Mouse (Mus musculus): ENCODE measurements around the gene C9orf72. TPM values are rescaled to one million over a fixed set of nuclear protein-coding genes. Genes with fewer than 3 reads are reported as not detected.

The C9orf72 gene
- polyA plus RNA-seq, 1 experiment from 2014 or later, result 11.3 TPM

GRCm38 (mm10) chr4:35203724-35204123 is 22.3 kb downstream of the C9orf72 start:
- ATAC-seq (ENCODE audit: insufficient number of reproducible peaks, low FRiP score, low TSS enrichment, low read depth) (no peak), DNase-seq (ENCODE audit: low spot score) (no peak)
- H3K4me1 ChIP-seq (ENCODE audit: control insufficient read depth, insufficient read depth, low read length), result no peaks in the 10 kb centered on the region
- H3K27ac ChIP-seq (replicated peaks; ENCODE audit: low read depth, low read length), result no peak overlapping the region
- H3K27me3 ChIP-seq (ENCODE audit: control insufficient read depth, insufficient read depth, low read length), result no peaks in the 10 kb centered on the region
- H3K4me2 ChIP-seq (ENCODE audit: low read depth, severe bottlenecking), result no peak overlapping the region
- no peaks in the 10 kb centered on the region; the same call in 1 of the 2 replicates for H3K36me3 ChIP-seq (ENCODE audit: control insufficient read depth, insufficient read depth, low read length)
- no peaks in the 10 kb centered on the region for H3K9me3 ChIP-seq (ENCODE audit: control insufficient read depth, low read length)
- no peak overlapping the region for H3K4me3 ChIP-seq (ENCODE audit: low read depth, low read length)
- H3K9ac ChIP-seq (ENCODE audit: low read length), result no peak overlapping the region
- WGBS, result 91% methylated on average over 2 of the region's 2 CpGs

- Histone ChIP-seq H3K27ac (replicated peaks; ENCODE audit: low read depth, low read length) (no peak overlapping the region), H3K4me1 (ENCODE audit: control insufficient read depth, insufficient read depth, low read length) (no peaks in the 10 kb centered on the region)
- WGBS, result 95% methylated on average over 5 of the region's 5 CpGs
Observed at GRCm38 (mm10) chr4:35201700-35202099, 24.3 kb downstream of the C9orf72 start.

GRCm38 (mm10) chr4:35192725-35193124 is 33.2 kb downstream of the C9orf72 start:
- H3K36me3 ChIP-seq (ENCODE audit: control insufficient read depth, insufficient read depth, low read length), result no peaks in the 10 kb centered on the region
- 49% methylated on average over 7 of the region's 7 CpGs for WGBS
- H3K4me2 ChIP-seq (ENCODE audit: low read depth, severe bottlenecking), result no peak overlapping the region
- H3K27ac ChIP-seq (replicated peaks; ENCODE audit: low read depth, low read length), result no peak overlapping the region
- no peak overlapping the region for H3K4me3 ChIP-seq (ENCODE audit: low read depth, low read length)
- DNase-seq (ENCODE audit: low spot score) (no peak), ATAC-seq (ENCODE audit: insufficient number of reproducible peaks, low FRiP score, low TSS enrichment, low read depth) (no peak)
- H3K9ac ChIP-seq (ENCODE audit: low read length), result no peak overlapping the region
- no peaks in the 10 kb centered on the region for H3K27me3 ChIP-seq (ENCODE audit: control insufficient read depth, insufficient read depth, low read length)
- H3K4me1 ChIP-seq (ENCODE audit: control insufficient read depth, insufficient read depth, low read length), result no peaks in the 10 kb centered on the region
- H3K9me3 ChIP-seq (ENCODE audit: control insufficient read depth, low read length), result no peaks in the 10 kb centered on the region

More at GRCm38 (mm10) chr4:35201700-35202099, 24.3 kb downstream of the C9orf72 start:
- no peak overlapping the region for H3K4me2 ChIP-seq (ENCODE audit: low read depth, severe bottlenecking)
- H3K36me3 ChIP-seq (ENCODE audit: control insufficient read depth, insufficient read depth, low read length), result no peaks in the 10 kb centered on the region; the same call in 1 of the 2 replicates
- no peak for DNase-seq (ENCODE audit: low spot score)
- no peak overlapping the region for H3K9ac ChIP-seq (ENCODE audit: low read length)
- H3K4me3 ChIP-seq (ENCODE audit: low read depth, low read length), result no peak overlapping the region
- no peaks in the 10 kb centered on the region for H3K27me3 ChIP-seq (ENCODE audit: control insufficient read depth, insufficient read depth, low read length)
- ATAC-seq (ENCODE audit: insufficient number of reproducible peaks, low FRiP score, low TSS enrichment, low read depth), result no peak
- no peaks in the 10 kb centered on the region for H3K9me3 ChIP-seq (ENCODE audit: control insufficient read depth, low read length)

- H3K27me3 ChIP-seq (ENCODE audit: control insufficient read depth, insufficient read depth, low read length), result no peaks in the 10 kb centered on the region
- no peaks in the 10 kb centered on the region for H3K9me3 ChIP-seq (ENCODE audit: control insufficient read depth, low read length)
- no peaks in the 10 kb centered on the region for H3K36me3 ChIP-seq (ENCODE audit: control insufficient read depth, insufficient read depth, low read length)
- H3K27ac ChIP-seq (replicated peaks; ENCODE audit: low read depth, low read length), result no peak overlapping the region
- WGBS, result 81% methylated on average over 5 of the region's 5 CpGs
- no peak for DNase-seq (ENCODE audit: low spot score)
- H3K9ac ChIP-seq (ENCODE audit: low read length), result no peak overlapping the region
- no peak overlapping the region for H3K4me2 ChIP-seq (ENCODE audit: low read depth, severe bottlenecking)
- no peak for ATAC-seq (ENCODE audit: insufficient number of reproducible peaks, low FRiP score, low TSS enrichment, low read depth)
- H3K4me3 ChIP-seq (ENCODE audit: low read depth, low read length), result no peak overlapping the region
- H3K4me1 ChIP-seq (ENCODE audit: control insufficient read depth, insufficient read depth, low read length), result no peaks in the 10 kb centered on the region
Observed at GRCm38 (mm10) chr4:35189794-35190193, 36.2 kb downstream of the C9orf72 start.

DNA sequence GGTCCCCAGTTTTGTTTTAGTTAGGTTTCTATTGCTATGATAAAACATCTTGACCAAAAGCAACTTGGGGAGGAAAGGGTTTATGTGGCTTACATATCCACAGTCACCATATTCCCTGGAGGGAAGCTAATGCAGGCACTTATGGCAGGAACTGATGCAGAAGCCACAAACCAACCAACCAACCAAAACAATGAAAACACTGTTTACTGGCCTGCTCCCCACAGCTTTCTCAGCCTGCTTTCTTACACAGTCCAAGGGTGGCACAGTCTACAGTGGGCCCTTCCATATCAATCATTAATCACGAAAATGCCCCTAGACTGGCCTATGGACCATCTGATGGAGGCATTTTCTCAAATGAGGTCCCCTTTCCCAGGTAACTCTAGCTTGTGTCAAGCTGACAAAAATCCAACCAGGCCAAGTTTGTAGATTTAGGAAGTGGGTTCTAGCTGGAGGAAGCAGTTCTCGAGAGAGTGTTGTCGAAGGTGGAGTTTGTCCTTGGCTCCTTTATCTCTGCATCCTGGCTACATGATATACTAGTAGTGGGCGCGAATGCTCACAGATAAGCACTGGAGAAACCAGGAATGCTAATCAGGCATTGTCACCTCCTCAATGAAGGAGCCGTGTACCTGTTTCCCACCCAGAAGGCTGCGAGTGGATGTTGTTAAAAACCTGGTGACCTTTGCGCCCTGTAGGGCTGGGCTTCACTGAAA is 38.2 kb downstream of the C9orf72 start:
- Histone ChIP-seq H3K9ac (ENCODE audit: low read length) (no peak overlapping the region), H3K4me3 (ENCODE audit: low read depth, low read length) (no peak overlapping the region), H3K36me3 (ENCODE audit: control insufficient read depth, insufficient read depth, low read length) (no peaks in the 10 kb centered on the region), H3K9me3 (ENCODE audit: control insufficient read depth, low read length) (no peaks in the 10 kb centered on the region), H3K27ac (replicated peaks; ENCODE audit: low read depth, low read length) (no peak overlapping the region), H3K4me1 (ENCODE audit: control insufficient read depth, insufficient read depth, low read length) (no peaks in the 10 kb centered on the region), H3K4me2 (ENCODE audit: low read depth, severe bottlenecking) (no peak overlapping the region), H3K27me3 (ENCODE audit: control insufficient read depth, insufficient read depth, low read length) (no peaks in the 10 kb centered on the region)
- ATAC-seq (ENCODE audit: insufficient number of reproducible peaks, low FRiP score, low TSS enrichment, low read depth) (no peak), DNase-seq (ENCODE audit: low spot score) (no peak)
- 88% methylated on average over 8 of the region's 8 CpGs for WGBS

DNA sequence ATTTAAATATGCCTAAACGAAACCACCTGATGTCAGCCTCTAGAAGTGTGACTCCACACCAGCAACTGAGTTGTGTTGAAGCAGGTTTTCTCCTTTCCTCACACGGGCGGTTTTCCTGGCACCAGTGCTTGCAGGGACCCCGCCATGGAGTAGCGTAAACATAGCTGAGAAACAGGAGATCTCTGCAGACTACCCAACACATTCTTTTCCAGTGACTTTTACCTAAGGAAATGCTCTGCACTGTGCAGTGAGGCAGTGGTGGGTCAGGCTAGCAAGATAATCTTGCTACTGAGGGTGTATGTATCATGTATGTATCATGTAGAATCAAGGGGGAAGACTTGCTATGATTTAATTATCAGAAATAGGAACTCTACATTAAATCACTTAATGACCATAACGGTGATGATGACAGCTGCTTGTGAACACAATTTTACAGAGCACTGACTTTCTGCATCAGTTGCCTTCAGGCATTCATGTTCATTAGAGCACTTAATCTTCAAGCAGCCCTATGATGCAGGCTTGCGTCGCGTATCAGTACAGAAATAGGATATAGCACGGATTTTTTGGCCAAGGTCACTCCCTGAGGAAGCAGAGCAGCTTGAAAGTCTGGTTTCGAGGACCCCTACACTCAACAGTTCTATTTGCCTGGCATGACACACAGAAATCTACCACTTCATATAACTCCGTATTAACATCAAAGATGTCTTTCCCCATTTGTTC is 47.9 kb downstream of the C9orf72 start:
- DNase-seq (ENCODE audit: low spot score), result no peak
- Histone ChIP-seq H3K4me1 (ENCODE audit: control insufficient read depth, insufficient read depth, low read length) (no peaks in the 10 kb centered on the region), H3K4me3 (ENCODE audit: low read depth, low read length) (no peak overlapping the region), H3K9ac (ENCODE audit: low read length) (no peak overlapping the region), H3K9me3 (ENCODE audit: control insufficient read depth, low read length) (no peaks in the 10 kb centered on the region), H3K27ac (replicated peaks; ENCODE audit: low read depth, low read length) (no peak overlapping the region), H3K27me3 (ENCODE audit: control insufficient read depth, insufficient read depth, low read length) (no peaks in the 10 kb centered on the region), H3K4me2 (ENCODE audit: low read depth, severe bottlenecking) (no peak overlapping the region), H3K36me3 (ENCODE audit: control insufficient read depth, insufficient read depth, low read length) (no peaks in the 10 kb centered on the region)
- WGBS, result 81% methylated on average over 12 of the region's 12 CpGs
- no peak for ATAC-seq (ENCODE audit: insufficient number of reproducible peaks, low FRiP score, low TSS enrichment, low read depth)

- H3K27me3 ChIP-seq (ENCODE audit: control insufficient read depth, insufficient read depth, low read length), result no peaks in the 10 kb centered on the region
- no peak overlapping the region for H3K4me2 ChIP-seq (ENCODE audit: low read depth, severe bottlenecking)
- H3K4me3 ChIP-seq (ENCODE audit: low read depth, low read length), result no peak overlapping the region
- no peaks in the 10 kb centered on the region for H3K36me3 ChIP-seq (ENCODE audit: control insufficient read depth, insufficient read depth, low read length)
- H3K9ac ChIP-seq (ENCODE audit: low read length), result no peak overlapping the region
- no peaks in the 10 kb centered on the region for H3K9me3 ChIP-seq (ENCODE audit: control insufficient read depth, low read length)
- DNase-seq (ENCODE audit: low spot score), result no peak
- H3K27ac ChIP-seq (replicated peaks; ENCODE audit: low read depth, low read length), result no peak overlapping the region
- WGBS, result 90% methylated on average over 2 of the region's 2 CpGs
- no peak for ATAC-seq (ENCODE audit: insufficient number of reproducible peaks, low FRiP score, low TSS enrichment, low read depth)
- no peaks in the 10 kb centered on the region for H3K4me1 ChIP-seq (ENCODE audit: control insufficient read depth, insufficient read depth, low read length)
Observed at GRCm38 (mm10) chr4:35175566-35175965, 50.4 kb downstream of the C9orf72 start.

DNA sequence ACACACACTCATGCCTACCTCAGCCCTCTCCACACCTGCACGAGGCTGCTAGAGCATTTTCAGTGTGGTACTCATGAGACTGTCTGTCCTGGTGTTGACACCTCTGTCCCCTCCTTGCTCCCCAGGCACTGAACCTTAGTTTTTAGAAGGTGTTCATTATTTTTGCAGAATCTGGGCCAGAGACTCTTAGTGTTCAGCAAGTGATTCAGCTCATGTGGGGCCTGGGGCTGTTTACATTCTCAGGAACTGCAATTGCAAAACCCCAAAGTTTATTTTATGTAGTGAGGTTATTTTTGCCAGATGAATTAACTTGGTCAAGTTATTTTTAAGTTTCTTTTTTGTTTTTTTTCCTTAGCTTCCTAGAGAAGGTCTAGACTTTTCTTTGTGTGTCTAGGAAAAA is 52.4 kb downstream of the C9orf72 start:
- no peaks in the 10 kb centered on the region for H3K9me3 ChIP-seq (ENCODE audit: control insufficient read depth, low read length)
- no peak overlapping the region for H3K9ac ChIP-seq (ENCODE audit: low read length)
- no peak overlapping the region for H3K4me2 ChIP-seq (ENCODE audit: low read depth, severe bottlenecking)
- H3K27me3 ChIP-seq (ENCODE audit: control insufficient read depth, insufficient read depth, low read length), result no peaks in the 10 kb centered on the region
- ATAC-seq (ENCODE audit: insufficient number of reproducible peaks, low FRiP score, low TSS enrichment, low read depth) (no peak), DNase-seq (ENCODE audit: low spot score) (no peak)
- H3K4me1 ChIP-seq (ENCODE audit: control insufficient read depth, insufficient read depth, low read length), result no peaks in the 10 kb centered on the region
- WGBS, result 68% methylated on average over 1 of the region's 1 CpGs
- no peak overlapping the region for H3K4me3 ChIP-seq (ENCODE audit: low read depth, low read length)
- no peak overlapping the region for H3K27ac ChIP-seq (replicated peaks; ENCODE audit: low read depth, low read length)
- no peaks in the 10 kb centered on the region for H3K36me3 ChIP-seq (ENCODE audit: control insufficient read depth, insufficient read depth, low read length)

Measured in limb, embryonic 11.5 days (tissue).